Mouse (Mus musculus) small intestine, adult 2 months (tissue): ENCODE measurements at regions not wholly inside any gene's neighbourhood (a gene's known extent, or its start where the extent isn't known, plus 50 kb on each side); places are given as distances from the start of the nearest gene placed in this dataset.

Experiments used
- CTCF ChIP-seq: fragments of 200-500 bp; IDR thresholded peaks from 2 replicates; pipeline ENCODE4 v1.5.1; 2012; ENCODE audit warnings: low read depth, mild to moderate bottlenecking, control low read depth, inconsistent platforms, low read length, moderate library complexity, mixed read lengths; ENCODE audit not compliant: insufficient replicate concordance, insufficient read length; ENCODE audit errors: extremely low read depth
- POLR2A ChIP-seq: fragments of 200-500 bp; IDR thresholded peaks from 2 replicates; pipeline ENCODE4 v1.6.1; 2012; ENCODE audit warnings: low read depth, mild to moderate bottlenecking, control low read depth, inconsistent platforms, low read length, moderate library complexity

DNA sequence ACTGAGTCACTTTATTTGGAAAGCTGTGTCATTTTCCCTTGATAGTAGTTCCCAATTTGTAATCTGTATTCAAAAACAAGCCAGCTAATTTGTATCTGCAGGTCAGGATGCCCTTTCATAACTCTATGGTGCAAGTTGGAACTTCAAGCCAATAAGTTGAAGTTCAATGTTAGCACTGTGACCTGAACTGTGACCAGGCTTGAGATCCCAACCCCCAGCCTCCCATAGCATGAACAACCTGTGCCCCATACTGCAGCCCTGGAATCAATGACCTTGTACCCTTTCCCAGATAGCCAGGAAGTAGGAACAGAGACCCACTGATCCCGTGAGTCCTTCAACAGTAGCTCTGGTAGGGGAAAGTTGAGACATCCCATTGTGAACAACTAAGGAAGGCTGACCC, 52.5 kb upstream of the Gm9747 start:
- TF ChIP-seq CTCF (no peak), POLR2A (no peak)
